Mouse (Mus musculus) right cerebral cortex, postnatal 36 days (tissue): Measurements from ENCODE around the gene Rab10.

ENCODE experiments used
- DNase-seq, 2 experiments: peaks; one replicate each; pipeline ENCODE4 v3.0.0; 2022; ENCODE audit warnings: low spot score in 2 of 2, mixed read lengths in 1 of 2

Rab10 gene

DNA sequence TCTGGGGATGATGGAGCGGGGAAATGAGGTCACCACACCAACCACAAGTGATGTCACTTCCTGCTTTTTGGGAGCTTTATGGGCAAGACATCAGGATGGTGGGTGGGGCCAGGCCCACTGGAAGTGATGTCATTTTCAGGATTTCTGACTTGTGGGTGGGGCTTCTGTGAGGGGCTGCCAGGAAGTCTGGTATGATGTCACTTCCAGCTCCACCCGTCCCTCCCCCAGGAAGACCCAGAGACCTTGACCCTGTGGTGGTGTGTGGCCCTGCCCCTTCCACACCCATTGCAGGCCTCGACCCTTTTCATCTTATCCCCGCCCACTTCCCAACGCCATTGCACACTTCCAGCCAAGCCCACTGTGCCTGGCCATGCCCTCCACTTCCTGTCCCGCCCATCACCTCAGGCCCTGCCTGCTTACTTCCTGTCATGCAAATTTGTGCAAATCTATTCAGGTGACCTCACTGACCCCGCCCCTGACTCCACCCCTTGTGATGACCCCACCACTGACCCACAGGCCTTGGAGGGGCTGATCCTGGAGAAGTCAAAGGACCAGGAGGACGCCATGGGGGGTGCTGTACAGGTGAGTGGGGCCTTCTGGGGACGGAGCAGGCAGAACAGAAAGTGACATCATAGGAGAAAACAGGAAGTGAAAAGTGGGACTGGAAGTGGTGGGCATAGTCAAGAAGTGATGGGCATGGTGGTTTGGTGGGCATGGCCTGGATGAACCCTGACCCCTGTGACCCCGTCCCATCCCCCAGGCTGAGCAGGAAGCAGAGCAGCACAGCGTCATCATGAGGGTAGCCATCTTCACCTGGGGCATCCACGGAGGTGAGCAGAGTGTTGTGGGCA lies 72.7 kb downstream of the Rab10 start:
- DNase-seq: peak in 1 of 2 experiments; percentile 26

DNA sequence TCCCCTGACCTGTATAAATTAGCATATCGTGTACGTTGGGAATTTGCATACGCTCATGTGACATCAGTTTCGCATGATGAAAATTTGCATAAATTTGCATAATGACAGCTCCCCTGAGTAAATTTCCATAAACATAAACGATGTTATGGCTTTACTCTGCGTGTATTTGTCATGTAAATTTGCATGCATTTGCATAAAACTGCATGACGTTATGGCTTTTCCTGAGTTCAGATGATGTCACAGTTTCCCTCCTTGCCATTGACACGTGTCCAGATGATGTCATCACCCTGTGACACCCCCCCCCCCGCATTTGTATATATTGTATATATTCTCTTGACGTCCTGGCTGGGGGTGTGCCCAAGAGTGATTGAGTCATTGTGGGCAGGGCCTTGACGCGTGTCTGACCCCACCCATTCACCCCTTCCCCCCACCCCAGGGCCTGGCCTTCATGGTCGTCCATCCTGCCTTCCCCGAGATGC lies 73.6 kb downstream of the Rab10 start:
- no peak for DNase-seq

- DNase-seq: peak; percentile 93 to 95
These were observed 74.1 kb downstream of the Rab10 start for GRCm38 (mm10) chr12:3235646-3236161.

DNA sequence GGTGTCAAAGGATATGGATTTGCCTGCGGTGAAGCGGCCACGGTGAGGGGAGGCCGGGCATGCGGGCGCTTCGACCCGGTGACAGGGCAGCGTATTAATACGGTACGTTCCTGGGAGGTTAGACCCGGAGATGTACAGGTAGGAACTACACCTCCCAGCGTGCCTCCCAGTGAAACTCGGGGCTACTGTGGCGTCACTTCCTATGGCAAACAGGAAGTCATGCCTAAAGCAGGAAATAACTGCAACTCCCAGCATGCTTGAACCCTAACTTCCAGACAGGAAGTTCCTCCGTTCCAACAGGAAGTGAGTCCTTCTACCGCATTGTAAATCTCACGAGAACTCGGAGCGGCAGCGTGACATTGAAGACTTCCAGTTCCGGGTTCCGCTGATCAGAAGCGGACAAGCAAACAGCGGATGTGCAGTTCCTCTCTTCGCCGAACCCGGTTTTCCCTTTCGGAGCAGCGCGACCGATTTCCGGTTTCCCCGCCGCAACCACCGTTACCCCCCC lies 74.6 kb downstream of the Rab10 start:
- DNase-seq: peak; percentile 92 to 98

DNA sequence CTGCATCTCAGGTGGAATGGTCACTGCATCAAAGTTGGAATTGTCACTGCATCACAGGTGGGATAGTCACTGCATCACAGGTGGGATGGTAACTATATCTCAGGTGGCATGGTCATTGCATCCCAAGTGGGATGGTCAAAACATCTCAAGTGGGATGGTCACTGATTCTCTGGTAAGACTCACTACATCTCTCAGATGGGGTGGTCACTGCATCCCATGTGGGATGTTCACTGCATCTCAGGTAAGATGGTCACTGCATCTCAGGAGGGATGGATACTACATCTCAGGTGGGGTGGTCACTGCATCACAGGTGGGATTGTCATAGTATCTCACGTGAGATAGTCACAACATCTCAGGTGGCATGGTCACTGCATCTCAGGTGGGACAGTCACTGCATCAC lies 75.7 kb downstream of the Rab10 start:
- no peak for DNase-seq

GRCm38 (mm10) chr12:3223352-3223751 lies 86.4 kb downstream of the Rab10 start:
- no peak for DNase-seq

- no peak for DNase-seq
These were observed 99.6 kb downstream of the Rab10 start for GRCm38 (mm10) chr12:3210181-3210580.

GRCm38 (mm10) chr12:3209163-3209562 lies 100.6 kb downstream of the Rab10 start:
- DNase-seq: no peak
